Mouse (Mus musculus) spleen, postnatal 4 days (tissue): Measurements from ENCODE around the gene Pgap3.
A peak's percentile ranks its signal among the peaks of the same experiment; 100 is the strongest.

ENCODE experiments used
- DNase-seq, 2 experiments: peaks; one replicate each; pipeline ENCODE4 v3.0.0; 2022; ENCODE audit warnings: low spot score in 2 of 2

The Pgap3 gene

DNA sequence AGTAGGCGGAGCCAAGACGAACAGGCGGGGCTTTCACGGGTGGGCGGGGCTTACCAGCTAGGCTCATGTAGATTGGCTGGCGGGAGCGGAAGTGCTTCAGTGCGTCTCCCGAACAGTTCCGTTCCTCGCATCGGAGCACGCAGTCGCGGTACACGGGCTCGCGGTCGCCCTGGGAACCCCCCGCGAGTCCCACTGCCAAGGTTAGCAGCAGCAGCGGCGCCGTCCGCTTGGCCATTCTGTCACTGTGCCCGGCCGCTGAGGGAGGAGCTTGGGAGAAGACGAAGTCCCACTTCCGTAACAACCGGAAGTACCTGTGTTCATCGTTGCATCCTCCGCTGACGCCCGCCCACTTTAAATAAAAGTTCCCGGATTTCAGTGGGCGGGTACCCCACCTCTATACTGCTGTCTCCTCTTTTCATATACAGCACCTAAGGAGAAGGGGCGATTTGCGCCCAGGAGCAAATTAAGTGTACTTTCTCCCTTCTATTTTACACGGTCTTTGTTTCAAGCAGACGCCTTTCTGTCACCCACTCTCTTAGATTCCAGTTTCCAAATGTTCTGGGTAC, at the start of gene Pgap3:
Gene Pgap3 (minus strand): TSS at position 330 of the 566 bp plus-strand sequence.
- DNase-seq, result peak; percentile 84 to 92

DNA sequence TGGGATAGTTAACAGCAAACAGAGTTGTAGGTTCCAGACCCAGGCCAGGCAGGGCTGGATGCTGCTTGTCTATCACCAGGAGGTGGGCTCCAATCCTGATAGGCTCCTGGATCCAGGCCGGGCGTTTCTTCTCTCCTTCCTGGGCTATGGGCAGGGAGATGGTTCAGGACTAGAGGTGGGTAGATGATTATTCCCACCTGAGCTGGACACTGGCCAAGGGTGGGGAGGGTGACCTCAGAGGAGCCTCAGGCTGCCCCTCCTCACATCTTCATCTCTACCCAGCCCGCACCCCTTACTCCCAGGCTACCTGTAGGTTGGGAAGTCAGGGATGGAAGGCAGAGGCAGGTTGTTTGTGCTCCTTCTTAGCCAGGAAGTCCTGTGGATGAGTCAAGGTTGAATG, 49.1 kb upstream of the Pgap3 start:
- no peak for DNase-seq

DNA sequence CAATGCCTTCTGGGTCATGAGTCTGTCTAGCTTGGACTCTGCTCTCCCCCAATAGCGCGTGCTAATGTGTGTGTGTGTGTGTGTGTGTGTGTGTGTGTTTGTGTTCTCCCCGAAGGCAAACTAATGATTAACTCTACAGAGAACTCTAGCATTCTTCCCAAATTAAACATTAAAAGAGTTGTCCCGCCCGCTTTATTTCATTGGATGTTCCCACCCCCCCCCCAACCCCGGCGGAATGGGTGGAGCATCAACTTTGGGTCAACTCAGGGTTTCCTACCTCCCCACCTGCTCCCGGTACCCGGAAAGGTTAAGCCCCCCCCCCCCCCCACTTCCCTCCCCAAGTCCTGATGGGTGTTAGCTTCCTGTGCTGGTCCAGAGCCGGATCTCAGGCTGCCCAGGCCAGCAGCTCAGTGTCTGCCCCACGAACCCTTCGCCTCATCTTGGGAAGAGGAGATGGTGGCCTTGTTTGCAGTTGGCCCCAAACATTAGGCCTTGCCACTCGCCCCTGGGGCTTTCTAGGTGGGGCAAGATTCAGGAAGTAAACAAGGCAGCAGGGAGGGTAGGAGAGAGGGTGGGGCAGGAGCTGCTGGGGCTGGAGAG, 48.0 kb upstream of the Pgap3 start:
- no peak for DNase-seq

GRCm38 (mm10) chr11:98447475-98447834, 47.2 kb upstream of the Pgap3 start:
- no peak for DNase-seq

DNA sequence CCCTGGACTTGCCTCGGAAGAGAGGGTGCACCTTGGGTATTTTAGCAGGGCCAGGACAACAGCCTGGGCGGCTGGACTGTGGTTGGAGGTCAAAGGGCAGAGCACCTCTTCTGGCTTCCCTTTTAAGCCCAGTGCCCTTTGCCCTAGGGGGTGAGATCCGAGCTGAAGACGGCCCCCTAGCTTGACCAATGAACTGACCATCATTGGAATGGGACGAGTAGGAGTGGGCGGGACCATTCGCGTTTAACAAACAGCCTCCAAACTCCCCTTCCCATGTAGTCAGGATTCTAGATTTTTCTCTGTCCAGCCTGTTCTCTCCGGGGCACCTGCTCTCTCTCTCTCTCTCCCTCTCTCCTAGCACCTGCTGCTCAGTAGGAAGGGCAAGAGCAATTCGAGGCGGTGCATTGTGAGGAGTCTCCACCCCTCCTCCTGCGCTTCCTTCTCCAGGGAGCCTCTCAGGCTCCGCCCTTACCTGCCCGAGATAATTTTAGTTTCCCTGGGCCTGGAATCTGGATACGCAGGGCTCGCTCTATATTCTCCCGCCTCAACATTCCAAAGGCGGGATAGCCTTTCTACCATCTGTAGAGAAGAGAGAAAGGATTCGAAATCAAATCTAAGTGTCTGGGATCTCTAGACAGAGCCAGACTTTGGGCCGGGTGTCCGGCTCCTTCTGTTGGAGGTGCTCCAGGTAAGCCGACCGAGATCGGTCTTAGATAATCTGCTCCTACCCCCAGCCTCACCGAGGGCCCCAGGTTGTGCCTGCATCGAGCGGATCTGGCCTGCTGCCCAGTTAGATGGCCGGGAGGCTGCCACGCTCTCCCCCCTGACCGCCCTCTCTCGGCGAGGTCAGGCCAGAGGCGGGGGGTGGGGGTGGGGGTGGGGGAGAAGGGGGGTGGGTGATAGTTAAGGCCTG, 46.5 kb upstream of the Pgap3 start:
- no peak for DNase-seq

GRCm38 (mm10) chr11:98446213-98446561, 45.9 kb upstream of the Pgap3 start, which contains the start of gene Grb7:
Gene Grb7 (plus strand): TSS chr11:98446394.
- no peak for DNase-seq

- DNase-seq, result no peak
Measured at GRCm38 (mm10) chr11:98445679-98446078, 45.4 kb upstream of the Pgap3 start.

DNA sequence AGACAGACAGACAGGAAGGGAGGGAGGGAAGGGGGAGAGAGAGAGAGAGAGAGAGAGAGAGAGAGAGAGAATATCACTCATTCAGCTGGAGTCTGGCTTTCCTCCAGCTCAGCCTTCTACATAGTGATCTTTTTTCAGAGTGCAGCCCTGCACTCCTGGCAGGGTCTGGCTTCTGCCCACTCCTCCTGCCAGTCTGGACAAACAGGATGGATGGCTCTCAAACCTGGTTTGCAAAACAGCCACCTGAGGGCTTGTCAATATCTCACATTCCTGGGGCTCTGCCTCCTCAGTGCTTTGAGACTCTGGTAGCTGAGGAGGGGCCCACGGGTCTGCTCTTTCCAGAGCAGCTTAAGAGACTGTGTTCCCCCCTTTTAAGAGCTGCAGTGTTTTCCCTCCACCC, 44.9 kb upstream of the Pgap3 start:
- DNase-seq, result no peak

DNA sequence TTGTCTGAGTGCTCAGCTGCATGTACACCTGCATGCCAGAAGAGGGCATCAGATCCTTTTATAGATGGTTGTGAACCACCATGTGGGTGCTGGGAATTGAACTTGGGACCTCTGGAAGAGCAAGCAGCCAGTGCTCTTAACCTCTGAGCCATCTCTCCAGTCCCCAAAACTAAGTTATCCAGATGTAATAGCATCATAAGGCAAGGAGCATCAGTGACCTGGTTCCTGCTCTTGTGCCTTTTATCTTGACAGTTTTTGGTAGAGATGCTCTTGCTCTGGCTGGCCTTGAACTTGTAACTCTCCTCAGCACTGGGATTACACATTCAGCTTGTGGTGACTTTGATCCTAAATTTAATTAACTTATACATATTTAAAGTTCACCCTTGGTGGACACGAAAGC, 43.4 kb upstream of the Pgap3 start:
- no peak for DNase-seq

DNA sequence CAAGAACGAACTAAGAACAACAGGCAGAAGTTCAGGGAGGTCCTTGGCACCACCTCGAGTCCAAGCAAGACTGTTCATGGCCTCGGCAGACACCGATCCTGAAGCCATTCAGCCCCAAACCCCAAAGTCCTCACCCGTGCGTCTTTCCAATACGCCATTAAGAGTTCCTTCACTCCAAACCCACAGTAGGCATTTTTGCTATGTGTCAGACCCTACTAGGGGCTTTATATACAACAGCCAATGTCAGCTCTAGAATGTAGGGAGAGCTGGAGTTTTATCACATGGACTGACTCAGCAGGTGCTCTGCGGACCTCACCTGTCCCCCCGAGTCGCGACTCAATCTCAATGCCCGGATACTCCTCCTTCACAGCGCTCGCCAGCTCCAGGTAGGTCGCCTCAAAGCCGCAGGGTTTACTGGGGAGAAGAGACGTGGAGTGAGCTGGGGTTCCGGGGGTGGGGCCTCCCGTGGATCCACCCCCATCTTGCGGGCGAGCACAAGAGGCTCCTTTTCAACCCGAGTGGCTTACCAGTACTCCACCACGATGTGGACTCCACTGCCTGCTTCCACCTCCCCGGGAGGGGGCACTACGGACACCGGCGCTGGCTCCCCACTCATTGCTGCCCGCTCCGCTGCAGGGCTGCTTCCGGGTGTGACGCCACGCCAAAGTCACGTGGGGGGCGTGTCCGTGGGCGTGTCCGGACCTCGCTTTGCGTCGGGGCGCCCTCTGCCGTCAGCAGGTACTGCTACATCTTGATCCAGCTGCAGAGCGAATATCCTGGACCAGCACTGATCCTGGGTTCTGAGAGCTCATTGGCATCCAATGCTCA, 38.3 kb upstream of the Pgap3 start, which contains the start of gene Mien1:
Gene Mien1 (minus strand): TSS at position 661 of the 828 bp plus-strand sequence.
- DNase-seq, result peak; percentile 95 to 99

GRCm38 (mm10) chr11:98437441-98437840, 37.2 kb upstream of the Pgap3 start:
- no peak for DNase-seq

DNA sequence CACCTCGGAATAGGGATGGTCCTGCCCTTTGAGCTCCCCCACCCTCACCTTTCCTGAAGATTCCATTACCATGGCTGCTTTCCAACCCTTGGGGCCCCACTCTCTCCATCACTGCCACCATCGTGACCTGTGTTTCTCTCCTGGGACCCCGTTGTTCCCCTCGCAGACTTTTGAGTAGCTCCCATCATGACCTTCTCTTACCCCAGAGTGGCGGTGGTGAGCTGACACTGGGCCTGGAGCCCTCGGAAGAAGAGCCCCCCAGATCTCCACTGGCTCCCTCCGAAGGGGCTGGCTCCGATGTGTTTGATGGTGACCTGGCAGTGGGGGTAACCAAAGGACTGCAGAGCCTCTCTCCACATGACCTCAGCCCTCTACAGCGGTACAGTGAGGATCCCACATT, 35.4 kb upstream of the Pgap3 start:
- DNase-seq, result no peak

DNA sequence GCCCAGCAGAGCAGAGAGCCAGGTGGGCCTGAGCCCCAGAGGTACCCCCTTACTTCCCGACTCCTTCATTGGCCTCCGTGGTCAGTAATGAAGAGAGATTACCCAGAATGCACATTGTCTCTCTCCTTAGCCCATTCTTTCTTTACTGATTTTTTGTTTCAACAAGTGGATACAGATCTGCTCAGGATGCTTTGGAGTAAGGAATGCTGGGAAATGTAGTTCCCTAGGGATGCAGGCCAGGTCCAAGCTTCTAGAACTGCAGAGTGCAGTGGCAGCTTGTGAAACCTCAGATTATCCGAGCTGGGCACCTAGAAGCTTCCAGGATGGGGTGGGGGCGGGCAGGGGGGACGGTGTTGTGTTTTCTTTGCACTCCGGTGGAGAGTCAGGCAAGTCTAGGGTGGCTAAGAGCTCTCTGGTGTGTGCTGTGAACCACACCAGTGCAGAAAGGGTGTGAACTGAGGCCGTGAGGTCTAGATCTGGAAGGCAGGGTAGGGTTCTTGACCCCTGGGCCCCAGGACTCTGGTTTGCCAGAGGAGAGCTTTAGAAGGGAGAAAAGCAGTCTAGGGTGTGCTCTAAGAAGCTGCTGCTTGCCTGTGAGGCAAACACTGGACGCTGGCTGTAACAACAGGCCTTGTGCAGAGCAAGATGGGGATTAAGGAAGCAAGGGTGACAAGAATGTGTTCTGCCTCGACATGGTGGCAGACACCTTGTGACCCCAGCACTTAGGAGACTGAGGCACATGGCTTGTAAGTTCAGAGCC, 31.6 kb upstream of the Pgap3 start:
- DNase-seq, result no peak

DNA sequence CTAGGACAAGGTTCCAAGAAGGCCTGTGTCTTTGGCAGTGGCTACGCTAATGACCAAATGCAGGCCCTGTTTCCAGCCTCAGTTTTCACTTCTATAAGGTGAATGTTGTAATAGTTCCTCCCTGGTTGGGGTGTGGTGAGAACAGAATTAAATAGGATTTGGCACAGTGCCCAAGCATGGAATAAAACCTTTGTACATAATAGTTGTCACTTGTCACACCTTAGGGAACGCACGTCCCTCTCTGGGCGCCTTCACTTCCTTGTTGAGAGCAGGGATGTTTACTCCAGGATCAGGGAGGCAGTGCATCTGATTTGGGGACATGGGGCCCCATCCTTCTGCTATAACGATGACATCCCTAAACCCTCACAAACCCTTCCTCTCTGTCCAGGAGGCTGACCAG, 28.1 kb upstream of the Pgap3 start:
- DNase-seq, result no peak

GRCm38 (mm10) chr11:98426592-98426991, 26.3 kb upstream of the Pgap3 start:
- no peak for DNase-seq

- no peak for DNase-seq
Measured at GRCm38 (mm10) chr11:98418939-98419547, 18.8 kb upstream of the Pgap3 start.

- DNase-seq, result no peak
Measured at GRCm38 (mm10) chr11:98418273-98418672, 18.0 kb upstream of the Pgap3 start.

DNA sequence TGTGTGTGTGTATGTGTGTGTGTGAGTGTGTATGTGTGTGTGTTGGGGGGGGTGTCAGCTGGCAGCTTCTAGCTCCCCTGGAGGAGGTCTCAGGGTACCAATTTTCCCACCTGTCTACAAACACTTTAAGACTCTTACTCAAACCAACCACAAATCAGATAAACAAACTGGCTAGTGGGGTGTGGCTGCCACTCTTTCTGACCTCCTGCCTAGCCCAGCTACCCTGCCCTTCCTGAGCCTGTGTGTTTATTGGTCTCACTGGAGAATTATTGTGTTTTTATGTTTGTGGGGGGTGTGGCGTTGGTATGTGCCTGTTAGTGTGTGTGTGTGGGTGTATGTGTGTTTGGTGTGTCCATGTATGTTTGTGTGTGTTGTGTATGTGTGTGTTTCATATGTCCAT, 16.8 kb upstream of the Pgap3 start:
- DNase-seq, result no peak

DNA sequence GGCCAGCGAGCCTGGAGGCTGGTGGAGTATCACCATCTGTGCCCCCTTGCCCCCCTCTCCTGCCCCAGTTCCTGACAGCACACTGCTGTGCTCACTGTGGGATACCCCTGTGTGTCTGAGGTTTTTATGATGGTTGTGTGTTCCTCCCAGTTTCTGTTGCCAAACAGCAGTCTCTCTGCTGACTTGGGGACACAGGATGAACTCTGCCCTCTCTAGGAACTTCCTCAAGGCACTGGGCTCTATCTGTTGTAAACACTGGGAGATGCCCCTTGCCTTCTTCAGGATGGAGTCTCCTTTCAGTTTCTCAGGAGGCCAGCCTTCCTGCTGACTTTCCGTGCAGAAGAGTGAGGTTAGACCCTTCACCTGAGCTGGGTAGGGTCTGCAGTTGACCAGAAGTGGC, 13.9 kb upstream of the Pgap3 start:
- DNase-seq, result no peak

DNA sequence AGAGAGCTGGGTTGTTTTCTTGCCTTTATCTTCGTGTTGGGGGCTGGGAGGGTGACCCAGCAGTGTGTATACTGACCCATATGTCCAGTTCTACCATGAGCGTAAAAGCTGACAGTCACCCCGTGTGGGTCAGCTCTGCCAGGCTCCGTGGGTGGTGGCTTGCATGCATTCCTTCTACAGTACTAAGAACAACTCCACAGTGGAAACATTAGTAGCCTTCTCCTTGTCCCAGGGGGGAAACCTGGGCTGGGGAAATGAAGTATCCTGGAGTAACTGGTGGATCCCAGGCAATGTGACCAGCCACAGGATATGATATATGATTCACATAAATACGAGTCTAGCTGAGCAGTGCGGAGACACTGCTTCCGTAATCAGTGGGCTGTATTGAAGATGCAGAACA, 13.4 kb upstream of the Pgap3 start:
- DNase-seq, result no peak

DNA sequence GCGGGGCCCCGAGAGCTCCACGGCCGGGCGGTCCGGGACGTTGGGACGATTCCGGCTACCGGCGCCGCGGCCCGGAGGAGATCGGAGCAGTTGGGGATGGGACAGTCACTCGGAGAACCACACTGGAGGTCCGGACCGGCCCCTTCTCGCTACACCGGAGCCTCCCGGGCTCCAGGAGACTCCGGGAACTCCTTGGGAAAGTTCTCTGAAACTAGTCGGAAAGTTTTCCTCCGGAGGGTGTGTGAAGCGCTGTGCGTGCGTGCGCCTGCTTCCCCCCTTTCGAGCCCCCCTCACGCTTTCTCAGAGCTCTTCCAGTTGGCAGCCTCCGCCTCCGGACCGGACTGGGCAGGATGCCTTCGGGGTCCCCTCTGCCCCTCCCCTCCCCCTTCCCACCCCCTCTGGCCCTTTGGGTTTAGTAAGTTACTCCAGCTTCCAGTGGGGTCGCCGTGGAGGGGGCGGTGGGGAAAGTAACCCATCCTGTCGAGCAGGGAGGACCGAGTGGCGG, 12.6 kb upstream of the Pgap3 start:
- DNase-seq, result no peak
